Mouse (Mus musculus): ENCODE results near the gene Pcp4l1. TPM values are rescaled to one million over a fixed set of nuclear protein-coding genes. Genes with fewer than 3 reads are reported as not detected.

The Pcp4l1 gene
- total and polyA plus RNA-seq, 2 experiments from 2014 or later, result 48.7 to 164 TPM

DNA sequence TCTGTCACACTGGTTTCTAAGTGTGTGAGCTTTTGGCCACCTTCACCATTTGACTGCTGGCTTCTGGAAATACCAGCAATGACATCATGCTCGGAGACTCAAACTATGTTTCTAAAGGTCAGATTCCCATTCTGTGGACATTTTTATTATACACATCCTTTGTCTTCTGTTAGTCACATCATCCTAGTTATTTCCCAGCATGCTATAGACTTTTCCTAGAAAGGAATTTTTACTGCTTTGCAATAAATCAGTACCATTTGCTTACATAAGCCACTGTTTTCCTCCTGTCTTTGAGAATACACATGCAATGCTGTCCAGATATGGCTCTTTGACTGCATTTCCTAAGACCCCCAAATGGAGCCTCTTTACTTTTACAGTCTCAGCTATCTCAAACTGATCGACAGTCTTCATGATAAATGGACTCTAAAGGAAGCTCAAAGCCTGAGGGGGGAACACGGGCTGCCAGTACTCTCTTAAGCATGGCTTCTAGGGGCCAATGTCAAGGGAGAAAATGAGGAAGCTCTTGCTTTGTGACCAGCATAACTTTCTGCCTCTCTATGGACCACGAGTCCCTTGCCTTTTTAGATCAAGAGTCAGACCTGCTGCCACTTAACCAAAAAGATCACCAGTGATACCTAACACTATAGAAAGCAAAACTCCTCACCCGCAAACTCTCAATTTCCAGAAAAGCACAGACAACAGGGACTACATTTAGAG, 30.3 kb downstream of the Pcp4l1 start:
- H3K4me2 ChIP-seq (ENCODE audit: low read depth, low read length), result no peak overlapping the region
- H3K4me3 ChIP-seq (ENCODE audit: low read depth, low read length), result no peak overlapping the region
- no peak overlapping the region for H3K9ac ChIP-seq (replicated peaks; ENCODE audit: low read depth, low read length)
- 64% methylated on average over 5 of the region's 5 CpGs for WGBS
- ATAC-seq (ENCODE audit: insufficient read depth, low read depth) (no peak), DNase-seq (ENCODE audit: low spot score) (no peak)
- no peaks in the 10 kb centered on the region for H3K36me3 ChIP-seq (replicated peaks; ENCODE audit: control insufficient read depth, insufficient read depth, low read length)
- H3K9me3 ChIP-seq (replicated peaks; ENCODE audit: control insufficient read depth, low read length), result no peaks in the 10 kb centered on the region
- TF ChIP-seq EP300 (IDR thresholded peaks at IDR 0.05; ENCODE audit: low read depth) (no peak), CTCF (IDR thresholded peaks at IDR 0.05; ENCODE audit: low read depth) (no peak)
- H3K4me1 ChIP-seq (ENCODE audit: control insufficient read depth, insufficient read depth), result 0 out of 2 replicates have a peak, but pooled peaks cover 5% of the 10 kb centered on the region
- H3K27ac ChIP-seq (ENCODE audit: low read depth), result no peak overlapping the region
- no peaks in the 10 kb centered on the region for H3K27me3 ChIP-seq (ENCODE audit: control insufficient read depth, insufficient read depth, low read length)

DNA sequence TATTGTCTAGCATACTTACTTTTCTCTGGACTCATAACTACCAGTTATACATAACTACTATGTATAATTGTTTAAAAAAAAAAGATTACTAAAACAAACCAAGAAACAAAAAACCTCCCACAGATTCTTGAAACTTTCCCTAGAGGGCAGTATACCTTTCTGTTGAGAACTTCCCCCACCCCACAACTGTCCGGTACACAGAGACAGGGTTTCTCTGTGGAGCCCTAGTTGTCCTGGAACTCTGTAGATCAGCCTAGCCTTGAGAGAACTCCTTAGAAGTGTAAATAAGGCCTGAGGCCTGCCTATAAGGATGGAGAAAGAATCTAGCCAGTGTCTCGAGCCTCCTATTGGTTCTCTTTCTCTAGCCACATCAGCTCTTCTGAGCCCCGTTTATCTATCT, 31.8 kb downstream of the Pcp4l1 start:
- peak; percentile 76 for DNase-seq (ENCODE audit: low spot score)
- H3K4me2 ChIP-seq (ENCODE audit: low read depth, low read length), result no peak overlapping the region
- peaks cover 5% of the 10 kb centered on the region for H3K4me1 ChIP-seq (ENCODE audit: control insufficient read depth, insufficient read depth)
- H3K9ac ChIP-seq (replicated peaks; ENCODE audit: low read depth, low read length), result no peak overlapping the region
- peak; percentile 54 for TF ChIP-seq CTCF (IDR thresholded peaks at IDR 0.05; ENCODE audit: low read depth)
- TF ChIP-seq EP300 (IDR thresholded peaks at IDR 0.05; ENCODE audit: low read depth), result no peak
- no peak overlapping the region for H3K27ac ChIP-seq (ENCODE audit: low read depth)
- no peaks in the 10 kb centered on the region for H3K36me3 ChIP-seq (replicated peaks; ENCODE audit: control insufficient read depth, insufficient read depth, low read length)
- 28% methylated on average over 3 of the region's 3 CpGs for WGBS
- H3K9me3 ChIP-seq (replicated peaks; ENCODE audit: control insufficient read depth, low read length), result no peaks in the 10 kb centered on the region
- no peaks in the 10 kb centered on the region for H3K27me3 ChIP-seq (ENCODE audit: control insufficient read depth, insufficient read depth, low read length)
- peak; percentile 82 for ATAC-seq (ENCODE audit: insufficient read depth, low read depth)
- no peak overlapping the region for H3K4me3 ChIP-seq (ENCODE audit: low read depth, low read length)

DNA sequence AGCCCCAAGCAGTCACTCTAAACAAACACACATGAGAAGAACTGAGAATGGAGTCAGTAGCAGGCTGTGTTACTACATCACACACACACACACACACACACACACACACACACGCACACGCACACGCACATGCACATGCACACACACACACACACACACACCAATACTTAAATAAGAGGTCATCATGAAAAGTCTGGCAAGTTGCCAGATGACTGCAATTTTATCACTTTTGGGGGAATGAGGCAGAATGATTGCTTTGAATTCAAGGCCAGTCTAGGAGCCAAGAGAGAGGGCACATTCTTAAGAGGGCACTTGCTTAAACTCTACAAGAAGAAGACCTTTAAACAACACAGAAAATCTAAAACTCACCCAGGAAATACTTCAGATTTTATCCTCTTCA, 33.5 kb downstream of the Pcp4l1 start:
- Histone ChIP-seq H3K27me3 (ENCODE audit: control insufficient read depth, insufficient read depth, low read length) (no peaks in the 10 kb centered on the region), H3K4me3 (ENCODE audit: low read depth, low read length) (no peak overlapping the region), H3K9ac (replicated peaks; ENCODE audit: low read depth, low read length) (no peak overlapping the region), H3K36me3 (replicated peaks; ENCODE audit: control insufficient read depth, insufficient read depth, low read length) (no peaks in the 10 kb centered on the region), H3K9me3 (replicated peaks; ENCODE audit: control insufficient read depth, low read length) (no peaks in the 10 kb centered on the region), H3K4me2 (ENCODE audit: low read depth, low read length) (no peak overlapping the region), H3K27ac (ENCODE audit: low read depth) (no peak overlapping the region), H3K4me1 (ENCODE audit: control insufficient read depth, insufficient read depth) (peaks cover 6% of the 10 kb centered on the region)
- DNase-seq (ENCODE audit: low spot score), result no peak
- WGBS, result 84% methylated on average over 3 of the region's 3 CpGs
- TF ChIP-seq CTCF (IDR thresholded peaks at IDR 0.05; ENCODE audit: low read depth), result no peak
- no peak for TF ChIP-seq EP300 (IDR thresholded peaks at IDR 0.05; ENCODE audit: low read depth)
- ATAC-seq (ENCODE audit: insufficient read depth, low read depth), result no peak

DNA sequence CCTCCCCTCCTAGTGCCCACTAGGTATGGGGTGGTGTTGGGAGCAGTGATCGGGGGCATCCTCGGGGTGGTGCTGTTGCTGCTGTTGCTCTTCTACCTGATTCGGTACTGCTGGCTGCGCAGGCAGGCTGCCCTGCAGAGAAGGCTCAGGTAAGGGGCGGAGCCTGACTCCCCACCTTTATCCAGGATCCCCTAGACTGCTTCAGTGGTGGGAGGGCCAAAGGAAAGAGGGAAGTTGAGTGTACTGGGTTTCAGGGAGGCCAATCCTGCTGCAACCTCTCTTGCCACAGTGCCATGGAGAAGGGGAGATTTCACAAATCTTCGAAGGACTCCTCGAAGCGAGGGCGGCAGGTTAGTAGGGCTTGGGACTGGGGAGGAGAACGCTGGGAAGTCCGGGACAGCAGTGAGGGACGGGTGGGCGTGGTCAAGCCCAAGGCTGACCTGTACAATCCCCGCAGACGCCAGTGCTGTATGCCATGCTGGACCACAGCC, 36.5 kb downstream of the Pcp4l1 start:
- Histone ChIP-seq H3K27ac (ENCODE audit: low read depth) (no peak overlapping the region), H3K4me1 (ENCODE audit: control insufficient read depth, insufficient read depth) (peaks cover 6% of the 10 kb centered on the region), H3K27me3 (ENCODE audit: control insufficient read depth, insufficient read depth, low read length) (no peaks in the 10 kb centered on the region), H3K9me3 (replicated peaks; ENCODE audit: control insufficient read depth, low read length) (no peaks in the 10 kb centered on the region), H3K4me3 (ENCODE audit: low read depth, low read length) (peak overlapping the region; percentile 5), H3K36me3 (replicated peaks; ENCODE audit: control insufficient read depth, insufficient read depth, low read length) (no peaks in the 10 kb centered on the region), H3K9ac (replicated peaks; ENCODE audit: low read depth, low read length) (no peak overlapping the region), H3K4me2 (ENCODE audit: low read depth, low read length) (peak overlapping the region; percentile 48)
- ATAC-seq (ENCODE audit: insufficient read depth, low read depth), result no peak; the same call in 1 of the 2 replicates
- 8% methylated on average over 15 of the region's 15 CpGs for WGBS
- no peak for TF ChIP-seq EP300 (IDR thresholded peaks at IDR 0.05; ENCODE audit: low read depth)
- TF ChIP-seq CTCF (IDR thresholded peaks at IDR 0.05; ENCODE audit: low read depth), result peak; percentile 9; the same call in 1 of the 2 replicates
- no peak for DNase-seq (ENCODE audit: low spot score)

DNA sequence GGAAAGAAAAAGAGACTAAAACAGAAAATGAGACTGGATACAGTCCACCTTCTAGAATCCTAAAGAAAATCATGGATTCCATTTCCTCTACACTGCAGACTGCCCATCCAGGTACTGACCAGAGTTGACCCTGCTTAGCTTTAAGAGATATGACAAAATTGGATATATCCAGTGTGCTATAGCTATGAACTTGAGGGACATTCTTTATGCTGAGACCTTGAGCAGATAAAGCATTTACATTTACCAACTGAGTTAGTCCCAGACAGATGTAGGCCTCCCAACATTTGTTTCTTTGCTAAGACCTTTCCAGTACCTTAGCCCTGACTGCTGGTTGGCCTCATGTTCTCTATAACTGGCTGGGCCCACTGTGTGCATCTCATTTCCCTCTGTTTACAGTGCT, 38.1 kb downstream of the Pcp4l1 start:
- H3K36me3 ChIP-seq (replicated peaks; ENCODE audit: control insufficient read depth, insufficient read depth, low read length), result no peaks in the 10 kb centered on the region
- DNase-seq (ENCODE audit: low spot score) (no peak), ATAC-seq (ENCODE audit: insufficient read depth, low read depth) (no peak)
- no peak for TF ChIP-seq CTCF (IDR thresholded peaks at IDR 0.05; ENCODE audit: low read depth)
- TF ChIP-seq EP300 (IDR thresholded peaks at IDR 0.05; ENCODE audit: low read depth), result no peak
- H3K27ac ChIP-seq (ENCODE audit: low read depth), result no peak overlapping the region
- H3K4me2 ChIP-seq (ENCODE audit: low read depth, low read length), result no peak overlapping the region
- H3K9ac ChIP-seq (replicated peaks; ENCODE audit: low read depth, low read length), result no peak overlapping the region
- H3K4me1 ChIP-seq (ENCODE audit: control insufficient read depth, insufficient read depth), result peaks cover 6% of the 10 kb centered on the region
- H3K27me3 ChIP-seq (ENCODE audit: control insufficient read depth, insufficient read depth, low read length), result no peaks in the 10 kb centered on the region
- H3K9me3 ChIP-seq (replicated peaks; ENCODE audit: control insufficient read depth, low read length), result no peaks in the 10 kb centered on the region
- H3K4me3 ChIP-seq (ENCODE audit: low read depth, low read length), result no peak overlapping the region

DNA sequence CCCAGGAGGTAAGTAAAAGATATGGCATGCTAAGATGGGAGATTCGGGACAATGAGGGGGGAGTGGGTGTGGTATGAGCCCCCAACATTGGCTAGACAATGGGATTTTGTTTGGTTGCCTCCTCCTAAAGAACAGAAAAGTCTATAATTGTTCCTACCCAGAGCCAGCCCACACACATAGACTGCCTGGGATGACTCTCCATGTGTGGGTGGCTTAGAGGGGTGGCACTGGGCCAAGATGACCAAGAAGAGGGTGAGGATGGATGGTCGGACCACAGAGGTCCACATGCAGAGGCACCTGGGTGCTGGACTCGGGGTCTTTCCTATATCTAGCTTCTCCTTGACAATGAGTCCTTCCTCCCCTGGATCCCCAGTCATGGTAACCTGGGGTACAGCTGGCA, 39.4 kb downstream of the Pcp4l1 start:
- Histone ChIP-seq H3K4me1 (ENCODE audit: control insufficient read depth, insufficient read depth) (peaks cover 6% of the 10 kb centered on the region), H3K9ac (replicated peaks; ENCODE audit: low read depth, low read length) (no peak overlapping the region), H3K4me3 (ENCODE audit: low read depth, low read length) (no peak overlapping the region), H3K4me2 (ENCODE audit: low read depth, low read length) (no peak overlapping the region), H3K9me3 (replicated peaks; ENCODE audit: control insufficient read depth, low read length) (no peaks in the 10 kb centered on the region), H3K27ac (ENCODE audit: low read depth) (no peak overlapping the region), H3K36me3 (replicated peaks; ENCODE audit: control insufficient read depth, insufficient read depth, low read length) (no peaks in the 10 kb centered on the region), H3K27me3 (ENCODE audit: control insufficient read depth, insufficient read depth, low read length) (no peaks in the 10 kb centered on the region)
- no peak for DNase-seq (ENCODE audit: low spot score)
- TF ChIP-seq CTCF (IDR thresholded peaks at IDR 0.05; ENCODE audit: low read depth) (no peak), EP300 (IDR thresholded peaks at IDR 0.05; ENCODE audit: low read depth) (no peak)
- 55% methylated on average over 3 of the region's 3 CpGs for WGBS
- no peak for ATAC-seq (ENCODE audit: insufficient read depth, low read depth)

Measured in heart, postnatal 0 days (tissue).